Mouse (Mus musculus): Measurements from ENCODE around the gene Lzts3. TPM values are rescaled to one million over a fixed set of nuclear protein-coding genes. Genes with fewer than 3 reads are reported as not detected.

Lzts3 gene
- polyA plus RNA-seq (2015; fragmentation: Nextera tagmentation; extraction: Ambion mirVana): 5.0 and 5.8 TPM in 2 replicates

DNA sequence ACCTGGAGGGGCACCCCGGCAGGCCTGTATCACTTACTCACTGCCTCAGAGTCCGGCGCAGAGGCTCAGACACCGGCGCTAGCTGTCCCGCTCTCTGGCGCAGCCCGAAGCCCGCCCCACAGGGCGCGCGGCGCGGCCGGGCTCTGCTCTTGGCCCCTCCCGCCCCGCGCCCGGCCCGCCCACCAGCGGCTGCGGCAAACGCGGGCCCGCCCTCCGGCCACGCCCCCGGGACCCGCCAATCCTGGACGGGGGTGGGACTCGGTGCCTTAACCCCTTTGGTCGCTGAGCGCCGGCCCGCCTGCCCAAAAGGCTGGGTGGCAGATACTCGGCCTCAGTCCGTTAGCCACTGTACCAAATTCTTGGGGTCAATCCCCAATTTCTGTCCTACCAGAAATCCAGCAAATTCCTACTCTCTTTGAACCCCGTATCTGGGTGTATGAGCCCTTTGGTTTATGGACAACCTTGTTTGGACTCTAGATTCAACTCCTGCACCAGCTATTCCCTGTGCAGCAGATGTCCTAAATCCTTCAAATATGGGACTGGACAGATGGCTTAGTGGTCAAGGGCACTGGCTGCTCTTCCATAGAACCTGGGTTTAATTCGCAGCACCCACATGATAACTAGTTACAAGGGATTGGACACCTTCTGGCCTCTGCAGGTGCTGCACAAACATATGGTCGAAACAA lies at the start of gene Lzts3:
Lzts3 (minus strand) TSS at position 120 of the 686 bp plus-strand sequence.
- no peaks in the 10 kb centered on the region; the same call in 1 of the 2 replicates for H3K36me3 ChIP-seq (ENCODE audit: poor library complexity, severe bottlenecking)
- H3K4me1 ChIP-seq: peaks cover 11% of the 10 kb centered on the region
- peak within 1 kb of the TSS; percentile 92 for H3K4me2 ChIP-seq
- ATAC-seq: peak; percentile 96
- peaks cover 11% of the 10 kb centered on the region for H3K27me3 ChIP-seq
- peak within 1 kb of the TSS; percentile 68 for H3K4me3 ChIP-seq
- no peaks in the 10 kb centered on the region for H3K9me3 ChIP-seq (replicated peaks)
- H3K9ac ChIP-seq: peak within 1 kb of the TSS; percentile 81
- WGBS: 3% methylated on average over 39 of the region's 40 CpGs
- no peak within 1 kb of the TSS for H3K27ac ChIP-seq

DNA sequence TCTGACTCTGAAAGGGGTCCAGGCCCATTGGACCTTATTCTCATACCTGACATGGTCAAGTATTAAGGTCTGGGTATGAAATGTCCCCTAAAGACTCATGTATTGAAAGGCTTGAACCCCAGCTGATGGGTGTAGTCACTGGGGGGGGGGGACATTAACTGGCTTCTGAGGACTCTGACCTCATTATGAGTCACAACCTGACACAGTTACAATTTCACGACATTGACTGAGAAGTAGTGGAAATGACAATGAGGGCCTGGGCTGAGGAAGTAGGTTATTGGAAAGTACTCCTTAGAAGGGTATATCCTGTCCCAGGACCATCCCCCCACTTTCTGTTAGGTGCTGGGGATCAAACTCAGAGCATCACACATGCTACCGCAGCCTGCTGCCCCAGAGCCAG lies 46.4 kb upstream of the Lzts3 start:
- ATAC-seq: no peak
- Histone ChIP-seq H3K9ac (no peak overlapping the region), H3K4me2 (no peak overlapping the region)

DNA sequence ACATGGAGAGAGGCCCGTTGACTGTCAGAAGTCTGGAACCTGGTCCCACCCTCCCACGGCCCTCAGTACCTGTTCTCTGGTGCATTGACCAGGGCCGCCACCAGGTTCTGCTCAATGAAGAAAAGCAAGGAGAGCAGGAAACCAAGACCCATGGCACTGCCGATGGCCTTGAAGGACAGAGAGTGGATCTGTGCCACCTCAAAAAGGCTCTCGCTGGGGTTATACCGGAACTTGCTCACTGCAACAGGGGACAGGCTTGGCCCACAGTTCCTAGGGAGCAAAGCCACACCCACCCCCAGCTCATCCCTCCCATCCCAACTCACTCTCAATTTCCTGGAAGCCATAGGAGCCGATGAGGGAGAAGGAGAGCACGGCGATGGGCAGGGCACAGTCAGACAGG lies 42.8 kb upstream of the Lzts3 start:
- 85% methylated on average over 8 of the region's 9 CpGs for WGBS
- Histone ChIP-seq H3K9ac (no peak overlapping the region), H3K27me3 (no peaks in the 10 kb centered on the region), H3K4me1 (no peaks in the 10 kb centered on the region), H3K4me3 (no peak overlapping the region), H3K36me3 (ENCODE audit: poor library complexity, severe bottlenecking) (peaks cover 62% of the 10 kb centered on the region), H3K9me3 (replicated peaks) (no peaks in the 10 kb centered on the region), H3K4me2 (no peak overlapping the region), H3K27ac (no peak overlapping the region)
- no peak for ATAC-seq

More for the DNA sequence above, 46.4 kb upstream of the Lzts3 start:
- WGBS: 87% methylated on average over 2 of the region's 2 CpGs
- no peaks in the 10 kb centered on the region for H3K4me1 ChIP-seq
- H3K36me3 ChIP-seq (ENCODE audit: poor library complexity, severe bottlenecking): peaks cover 27% of the 10 kb centered on the region
- no peak overlapping the region for H3K4me3 ChIP-seq
- no peaks in the 10 kb centered on the region for H3K27me3 ChIP-seq
- no peaks in the 10 kb centered on the region for H3K9me3 ChIP-seq (replicated peaks)
- no peak overlapping the region for H3K27ac ChIP-seq

DNA sequence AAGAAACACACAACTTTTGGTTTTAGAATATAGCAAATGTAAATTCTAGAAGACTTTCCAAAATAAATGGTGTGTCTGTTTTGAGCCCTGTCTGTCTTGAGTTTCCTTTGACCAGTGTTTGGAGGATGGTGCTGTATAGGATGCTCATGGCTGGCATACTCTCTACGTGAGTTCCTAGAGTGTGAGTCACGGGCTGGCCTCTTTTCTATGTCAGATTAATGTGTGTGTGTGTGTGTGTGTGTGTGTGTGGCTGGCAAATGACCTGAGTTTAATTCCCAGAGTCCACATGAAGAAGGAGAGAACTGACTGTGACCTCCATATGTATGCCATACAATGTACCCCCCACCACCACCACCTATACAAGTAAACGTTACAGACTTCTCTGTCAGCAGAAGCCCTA lies 38.9 kb upstream of the Lzts3 start:
- H3K9me3 ChIP-seq (replicated peaks): no peaks in the 10 kb centered on the region
- H3K27ac ChIP-seq: no peak overlapping the region
- no peak overlapping the region for H3K4me2 ChIP-seq
- H3K9ac ChIP-seq: no peak overlapping the region
- H3K36me3 ChIP-seq (ENCODE audit: poor library complexity, severe bottlenecking): peaks cover 93% of the 10 kb centered on the region
- WGBS: 86% methylated on average over 3 of the region's 3 CpGs
- no peaks in the 10 kb centered on the region for H3K4me1 ChIP-seq
- no peaks in the 10 kb centered on the region for H3K27me3 ChIP-seq
- no peak for ATAC-seq
- H3K4me3 ChIP-seq: no peak overlapping the region

DNA sequence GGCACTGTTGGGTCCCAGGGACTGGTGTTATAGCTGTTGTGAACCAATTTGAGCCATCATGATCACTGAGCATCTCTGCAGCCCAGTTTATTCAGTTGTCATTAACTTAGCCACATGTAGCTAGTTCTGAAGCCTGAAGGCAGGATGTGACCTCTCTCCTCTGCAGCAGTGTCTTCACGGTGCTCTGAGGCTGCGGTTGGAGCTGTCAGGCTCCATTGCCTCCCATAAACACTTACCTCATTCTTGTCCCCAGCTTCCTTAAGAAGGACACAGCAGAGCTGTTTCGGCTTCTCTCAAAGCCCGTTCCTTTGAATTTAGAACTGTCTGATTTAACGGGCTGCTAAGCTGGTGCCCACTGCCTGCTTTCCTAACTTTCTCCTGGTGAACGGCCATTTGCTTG lies 37.3 kb upstream of the Lzts3 start:
- no peaks in the 10 kb centered on the region for H3K9me3 ChIP-seq (replicated peaks)
- no peaks in the 10 kb centered on the region for H3K4me1 ChIP-seq
- peaks cover 99% of the 10 kb centered on the region for H3K36me3 ChIP-seq (ENCODE audit: poor library complexity, severe bottlenecking)
- WGBS: 96% methylated on average over 6 of the region's 6 CpGs
- H3K27ac ChIP-seq: no peak overlapping the region
- H3K27me3 ChIP-seq: no peaks in the 10 kb centered on the region
- H3K4me3 ChIP-seq: no peak overlapping the region
- no peak overlapping the region for H3K9ac ChIP-seq
- no peak for ATAC-seq
- no peak overlapping the region for H3K4me2 ChIP-seq

DNA sequence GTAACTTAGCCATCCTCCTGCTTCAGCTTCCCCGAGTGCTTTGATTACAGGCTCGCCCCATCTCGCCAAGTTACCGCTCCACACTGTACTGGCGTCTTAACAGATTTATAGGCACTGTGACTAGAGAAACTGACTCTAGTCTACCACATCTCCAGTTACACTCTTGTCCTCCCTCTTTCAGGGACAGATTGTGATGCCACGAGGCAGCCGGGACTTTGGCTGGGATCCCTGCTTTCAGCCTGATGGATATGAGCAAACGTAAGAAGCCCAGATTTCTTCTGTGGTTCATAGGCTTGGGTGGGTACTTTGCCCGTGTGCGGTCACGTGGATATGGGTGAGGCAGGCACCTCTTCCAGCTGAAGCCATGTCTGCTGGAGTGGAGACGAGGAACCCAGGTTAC lies 36.6 kb upstream of the Lzts3 start:
- 94% methylated on average over 12 of the region's 12 CpGs for WGBS
- no peak overlapping the region for H3K9ac ChIP-seq
- no peaks in the 10 kb centered on the region for H3K27me3 ChIP-seq
- H3K27ac ChIP-seq: no peak overlapping the region
- no peak overlapping the region for H3K4me3 ChIP-seq
- peaks cover 99% of the 10 kb centered on the region for H3K36me3 ChIP-seq (ENCODE audit: poor library complexity, severe bottlenecking)
- H3K4me1 ChIP-seq: no peaks in the 10 kb centered on the region
- no peak for ATAC-seq
- H3K9me3 ChIP-seq (replicated peaks): no peaks in the 10 kb centered on the region
- H3K4me2 ChIP-seq: no peak overlapping the region

DNA sequence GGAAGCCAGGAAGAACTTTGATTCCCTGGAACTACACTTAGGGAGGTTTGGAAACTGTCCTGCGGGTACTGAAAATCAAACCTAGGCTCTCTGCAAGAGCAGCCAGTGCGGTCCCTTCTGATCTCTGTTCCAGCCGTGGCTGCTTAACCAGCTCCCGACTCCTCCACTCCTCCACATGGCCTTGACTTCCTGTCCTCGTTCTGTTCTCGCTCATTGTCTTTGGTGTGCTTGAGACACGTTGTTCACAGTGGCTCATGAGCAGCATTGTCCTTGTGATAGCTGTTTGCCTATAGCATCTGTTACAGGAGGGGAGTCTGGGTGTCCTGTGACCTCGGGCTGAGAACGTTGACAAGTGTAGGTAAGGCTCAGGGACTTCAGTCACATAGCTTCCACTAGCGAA lies 34.6 kb upstream of the Lzts3 start:
- Histone ChIP-seq H3K4me1 (no peaks in the 10 kb centered on the region), H3K4me3 (no peak overlapping the region), H3K36me3 (ENCODE audit: poor library complexity, severe bottlenecking) (peaks cover 97% of the 10 kb centered on the region), H3K27me3 (no peaks in the 10 kb centered on the region), H3K27ac (no peak overlapping the region), H3K9me3 (replicated peaks) (no peaks in the 10 kb centered on the region), H3K4me2 (no peak overlapping the region), H3K9ac (no peak overlapping the region)
- WGBS: 90% methylated on average over 10 of the region's 10 CpGs
- no peak for ATAC-seq

DNA sequence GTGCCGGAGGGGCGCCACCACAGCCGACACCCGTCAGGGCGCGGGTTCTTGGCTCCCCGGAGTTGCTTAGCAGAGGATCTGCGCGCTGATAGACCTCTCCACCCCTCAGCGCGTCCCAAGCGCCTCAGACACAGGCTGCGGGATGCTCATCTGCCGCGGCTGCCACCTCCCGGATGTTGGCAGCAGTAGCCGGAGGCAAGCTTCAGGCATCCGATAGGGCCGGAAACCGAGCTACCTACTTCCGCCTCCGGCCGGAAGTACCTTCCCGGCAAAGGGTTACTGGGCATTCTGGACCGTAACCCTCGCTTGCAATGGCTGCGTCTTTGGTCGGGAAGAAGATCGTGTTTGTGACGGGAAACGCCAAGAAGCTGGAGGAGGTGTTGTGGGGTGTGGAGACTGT lies 25.0 kb upstream of the Lzts3 start, which contains the start of gene Itpa:
Itpa (plus strand) TSS at position 52 of the 400 bp plus-strand sequence.
- Histone ChIP-seq H3K27me3 (no peaks in the 10 kb centered on the region), H3K27ac (peak within 1 kb of the TSS; percentile 80), H3K4me1 (peaks cover 40% of the 10 kb centered on the region), H3K9ac (peak within 1 kb of the TSS; percentile 80), H3K4me2 (peak within 1 kb of the TSS; percentile 94), H3K9me3 (replicated peaks) (no peaks in the 10 kb centered on the region), H3K36me3 (ENCODE audit: poor library complexity, severe bottlenecking) (peaks cover 19% of the 10 kb centered on the region), H3K4me3 (peak within 1 kb of the TSS; percentile 71)
- under 1% methylated on average over 31 of the region's 31 CpGs for WGBS
- peak; percentile 67 for ATAC-seq

DNA sequence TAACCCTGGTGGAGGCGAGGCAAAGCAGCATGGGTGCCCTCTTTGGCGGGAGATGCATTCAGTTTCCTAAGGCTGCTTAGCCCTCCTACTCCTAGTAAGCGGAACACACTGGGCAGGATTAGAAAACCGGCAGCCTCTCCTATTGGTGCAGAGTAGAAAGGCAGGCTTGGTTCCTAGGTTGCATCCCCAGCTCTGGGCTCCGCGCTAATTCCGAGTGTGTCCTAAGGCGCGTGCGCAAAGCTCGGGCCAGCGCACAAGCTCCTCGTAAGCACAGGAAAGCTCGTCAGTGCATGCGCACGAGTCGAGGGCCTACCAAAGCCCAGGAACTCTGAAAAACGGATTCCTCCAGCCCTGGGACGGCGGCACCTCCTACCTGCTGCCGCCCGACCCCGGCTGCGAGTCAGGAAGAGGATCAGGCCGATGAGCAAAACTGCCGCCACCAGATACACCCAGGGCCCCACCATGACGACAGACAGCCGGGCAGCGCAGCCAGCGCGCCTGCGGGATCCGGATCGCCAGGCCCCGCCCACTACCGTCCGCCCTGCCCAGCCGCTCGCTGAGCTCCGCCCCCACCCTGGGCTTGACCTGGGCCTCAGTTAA lies 21.6 kb upstream of the Lzts3 start, which contains the start of gene Ddrgk1:
Ddrgk1 (minus strand) TSS at position 558 of the 600 bp plus-strand sequence.
- Histone ChIP-seq H3K27me3 (no peaks in the 10 kb centered on the region), H3K27ac (peak within 1 kb of the TSS; percentile 98), H3K4me1 (peaks cover 38% of the 10 kb centered on the region), H3K9me3 (replicated peaks) (no peaks in the 10 kb centered on the region), H3K4me2 (peak within 1 kb of the TSS; percentile 73), H3K36me3 (ENCODE audit: poor library complexity, severe bottlenecking) (peaks cover 29% of the 10 kb centered on the region), H3K9ac (peak within 1 kb of the TSS; percentile 93), H3K4me3 (peak within 1 kb of the TSS; percentile 59)
- peak; percentile 97 for ATAC-seq
- WGBS: under 1% methylated on average over 40 of the region's 40 CpGs

DNA sequence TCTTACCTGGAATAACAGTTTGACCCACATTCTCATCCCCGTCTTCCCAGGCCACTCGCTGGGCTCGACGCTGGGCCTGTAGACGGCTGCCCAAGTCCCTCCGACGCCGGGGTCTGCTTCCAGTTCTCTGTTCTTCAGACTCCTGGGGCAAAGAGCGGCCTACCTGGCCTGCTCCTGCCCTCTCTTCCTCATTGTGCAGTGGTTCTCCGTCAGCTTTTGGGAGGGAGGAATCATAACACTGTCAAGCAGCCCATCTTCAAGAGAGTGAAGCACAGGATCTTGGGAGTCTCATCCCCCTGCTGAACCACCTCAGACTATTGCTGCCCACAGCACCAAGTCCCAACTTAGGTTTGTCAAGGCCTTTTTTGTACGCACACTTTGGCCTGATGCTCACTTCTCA lies 20.7 kb upstream of the Lzts3 start:
- Histone ChIP-seq H3K36me3 (ENCODE audit: poor library complexity, severe bottlenecking) (peaks cover 38% of the 10 kb centered on the region), H3K27me3 (no peaks in the 10 kb centered on the region), H3K4me2 (peak overlapping the region; percentile 73), H3K27ac (peak overlapping the region; percentile 98), H3K9ac (peak overlapping the region; percentile 93), H3K4me1 (peaks cover 30% of the 10 kb centered on the region), H3K9me3 (replicated peaks) (no peaks in the 10 kb centered on the region), H3K4me3 (peak overlapping the region; percentile 59)
- 87% methylated on average over 11 of the region's 11 CpGs for WGBS
- no peak for ATAC-seq

DNA sequence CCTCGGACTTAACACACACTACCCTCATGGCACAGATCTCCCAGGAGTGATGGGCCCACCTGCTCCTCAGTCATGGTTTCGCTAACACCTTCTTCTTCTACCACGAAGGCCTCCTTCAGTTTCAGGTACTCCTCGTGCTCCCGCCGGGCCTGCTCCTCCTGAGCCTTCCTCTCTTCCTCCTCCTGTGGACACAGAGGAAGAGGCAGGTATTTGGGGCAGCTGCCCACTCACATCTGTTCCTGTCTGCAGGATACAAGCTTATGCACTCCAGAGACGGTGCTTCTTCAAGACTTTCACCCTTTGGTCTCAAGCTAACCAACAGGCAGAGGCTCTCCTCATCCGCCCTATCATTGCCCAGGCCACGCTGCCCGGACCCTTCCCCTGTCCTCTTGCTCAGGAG lies 15.9 kb upstream of the Lzts3 start:
- no peak for ATAC-seq
- Histone ChIP-seq H3K4me1 (peaks cover 16% of the 10 kb centered on the region), H3K4me2 (no peak overlapping the region), H3K27ac (no peak overlapping the region), H3K36me3 (ENCODE audit: poor library complexity, severe bottlenecking) (peaks cover 84% of the 10 kb centered on the region), H3K27me3 (no peaks in the 10 kb centered on the region), H3K9me3 (replicated peaks) (no peaks in the 10 kb centered on the region), H3K4me3 (no peak overlapping the region), H3K9ac (no peak overlapping the region)
- WGBS: 95% methylated on average over 10 of the region's 10 CpGs

DNA sequence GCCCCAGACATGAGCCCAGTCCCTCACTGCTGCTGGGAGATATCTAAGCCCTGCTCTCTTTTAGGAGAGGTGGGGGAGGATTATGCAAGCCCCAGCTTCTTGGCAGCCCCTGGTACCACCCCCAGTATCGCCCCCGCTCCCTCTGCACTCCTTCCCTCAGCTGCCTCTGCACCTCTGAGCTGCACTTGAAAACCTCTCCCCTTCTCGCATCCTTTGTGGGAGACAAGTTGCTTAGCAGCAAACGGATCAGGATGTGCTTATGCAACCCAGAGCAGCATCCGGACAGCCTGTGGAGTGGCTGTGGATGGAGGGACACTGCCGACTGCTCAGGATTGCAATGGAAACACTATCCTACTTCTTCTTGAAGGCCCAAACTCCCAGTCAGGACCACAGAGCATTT lies 14.9 kb upstream of the Lzts3 start:
- Histone ChIP-seq H3K9ac (no peak overlapping the region), H3K4me1 (peaks cover 6% of the 10 kb centered on the region; the same call in 1 of the 2 replicates), H3K4me2 (no peak overlapping the region), H3K36me3 (ENCODE audit: poor library complexity, severe bottlenecking) (peaks cover 94% of the 10 kb centered on the region), H3K27me3 (no peaks in the 10 kb centered on the region), H3K4me3 (no peak overlapping the region), H3K9me3 (replicated peaks) (no peaks in the 10 kb centered on the region), H3K27ac (no peak overlapping the region)
- ATAC-seq: no peak
- 88% methylated on average over 6 of the region's 6 CpGs for WGBS

Measured in forebrain, embryonic 13.5 days (tissue).